Mouse (Mus musculus): ENCODE measurements at regions not wholly inside any gene's neighbourhood (a gene's known extent, or its start where the extent isn't known, plus 50 kb on each side); places are given as distances from the start of the nearest gene placed in this dataset.
A peak's percentile ranks its signal among the peaks of the same experiment; 100 is the strongest.

GRCm38 (mm10) chr13:110881573-110881972 lies 373.2 kb upstream of the Actbl2 start:
- DNase-seq (ENCODE audit: extremely low read depth, low read depth, low spot score), result no peak

DNA sequence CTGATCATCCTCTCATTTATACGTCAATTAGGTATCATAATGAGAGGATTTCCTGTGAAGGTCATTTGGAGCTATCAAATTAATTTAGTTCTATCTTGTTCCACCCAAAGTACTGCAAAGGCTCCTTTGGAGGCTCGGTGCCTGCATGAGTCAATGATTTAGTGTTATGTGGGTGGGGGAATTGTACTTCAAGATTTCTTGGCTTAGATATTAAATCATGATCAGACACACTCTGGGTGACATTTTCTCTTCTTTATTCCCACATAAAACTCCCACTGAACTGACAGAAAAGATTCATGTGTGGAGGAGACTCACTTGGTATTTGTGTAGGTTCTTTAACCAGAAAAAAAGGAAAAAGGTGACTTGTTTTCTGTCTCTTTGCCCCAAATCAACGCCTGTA lies 372.6 kb upstream of the Actbl2 start:
- DNase-seq (ENCODE audit: extremely low read depth, low read depth, low spot score), result no peak

- DNase-seq (ENCODE audit: extremely low read depth, low read depth, low spot score), result peak; percentile 57
Observed at GRCm38 (mm10) chr13:110882661-110883172, 372.1 kb upstream of the Actbl2 start.

GRCm38 (mm10) chr13:110893909-110894308 lies 360.9 kb upstream of the Actbl2 start:
- DNase-seq (ENCODE audit: extremely low read depth, low read depth, low spot score), result no peak

- no peak for DNase-seq (ENCODE audit: extremely low read depth, low read depth, low spot score)
Observed at GRCm38 (mm10) chr13:110895349-110895748, 359.5 kb upstream of the Actbl2 start.

- DNase-seq (ENCODE audit: extremely low read depth, low read depth, low spot score), result no peak
Observed at GRCm38 (mm10) chr13:110895900-110896299, 358.9 kb upstream of the Actbl2 start.

GRCm38 (mm10) chr13:110897621-110898020 lies 357.2 kb upstream of the Actbl2 start:
- DNase-seq (ENCODE audit: extremely low read depth, low read depth, low spot score), result no peak

GRCm38 (mm10) chr13:110902994-110903644 lies 351.7 kb upstream of the Actbl2 start:
- DNase-seq (ENCODE audit: extremely low read depth, low read depth, low spot score), result no peak

DNA sequence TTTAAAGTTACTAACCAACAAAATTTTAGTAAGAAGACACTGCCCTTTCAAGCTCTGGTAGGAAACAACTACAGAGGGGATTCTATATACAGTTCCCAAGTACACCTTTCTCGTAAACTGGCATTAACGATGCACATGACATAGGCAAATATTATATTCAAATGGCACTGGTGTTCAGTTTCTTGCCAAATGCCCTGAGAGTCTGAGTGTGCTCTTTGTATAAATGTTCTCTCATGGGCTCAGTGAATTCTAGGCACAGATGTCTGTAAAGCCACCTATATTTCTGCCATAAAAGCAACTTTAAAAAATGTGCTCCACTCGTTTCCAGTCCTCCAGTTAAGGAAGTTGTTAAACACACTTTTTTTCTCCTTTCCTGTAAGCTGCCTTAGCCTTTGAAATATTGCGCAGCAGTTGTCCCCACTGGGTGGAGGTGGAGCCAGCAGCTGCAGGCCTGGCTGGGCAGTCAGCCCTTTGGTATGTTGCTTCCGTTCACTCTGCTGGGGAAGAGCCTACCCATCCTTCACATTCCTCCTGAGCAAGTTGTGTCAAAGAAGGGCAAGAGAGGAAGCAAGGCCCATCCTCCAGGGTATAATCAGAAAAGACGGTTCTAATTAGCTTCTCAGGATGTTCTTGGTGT lies 347.4 kb upstream of the Actbl2 start:
- DNase-seq (ENCODE audit: extremely low read depth, low read depth, low spot score), result no peak

GRCm38 (mm10) chr13:110911866-110912265 lies 342.9 kb upstream of the Actbl2 start:
- no peak for DNase-seq (ENCODE audit: extremely low read depth, low read depth, low spot score)

- DNase-seq (ENCODE audit: extremely low read depth, low read depth, low spot score), result no peak
Observed at GRCm38 (mm10) chr13:110913177-110913576, 341.6 kb upstream of the Actbl2 start.

- DNase-seq (ENCODE audit: extremely low read depth, low read depth, low spot score), result no peak
Observed at GRCm38 (mm10) chr13:110913687-110914086, 341.1 kb upstream of the Actbl2 start.

GRCm38 (mm10) chr13:110915161-110915560 lies 339.7 kb upstream of the Actbl2 start:
- no peak for DNase-seq (ENCODE audit: extremely low read depth, low read depth, low spot score)

- no peak for DNase-seq (ENCODE audit: extremely low read depth, low read depth, low spot score)
Observed at GRCm38 (mm10) chr13:110923936-110924335, 330.9 kb upstream of the Actbl2 start.

- no peak for DNase-seq (ENCODE audit: extremely low read depth, low read depth, low spot score)
Observed at GRCm38 (mm10) chr13:110924897-110925296, 329.9 kb upstream of the Actbl2 start.

GRCm38 (mm10) chr13:110928143-110928542 lies 326.7 kb upstream of the Actbl2 start:
- DNase-seq (ENCODE audit: extremely low read depth, low read depth, low spot score), result no peak

DNA sequence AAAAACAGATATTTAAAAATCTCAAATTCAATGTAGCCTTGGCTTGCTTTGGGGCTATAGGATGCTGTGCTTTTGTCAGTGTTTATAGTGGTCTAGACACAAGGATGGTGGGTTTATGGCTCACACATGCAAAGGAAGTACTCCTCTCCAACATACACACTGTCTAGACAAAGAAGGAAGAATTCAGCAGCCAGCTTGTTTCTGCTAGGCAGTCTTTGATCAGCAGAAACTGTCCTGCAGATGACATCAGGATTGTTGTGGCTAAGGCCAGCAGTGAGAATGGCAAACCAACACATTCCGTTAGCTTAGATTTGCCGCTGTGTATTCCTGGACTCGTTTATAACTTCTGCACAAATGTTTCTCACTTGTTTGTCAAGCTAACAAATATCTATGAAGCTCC lies 325.9 kb upstream of the Actbl2 start:
- DNase-seq (ENCODE audit: extremely low read depth, low read depth, low spot score), result no peak

- DNase-seq (ENCODE audit: extremely low read depth, low read depth, low spot score), result no peak
Observed at GRCm38 (mm10) chr13:110929579-110929978, 325.2 kb upstream of the Actbl2 start.

DNA sequence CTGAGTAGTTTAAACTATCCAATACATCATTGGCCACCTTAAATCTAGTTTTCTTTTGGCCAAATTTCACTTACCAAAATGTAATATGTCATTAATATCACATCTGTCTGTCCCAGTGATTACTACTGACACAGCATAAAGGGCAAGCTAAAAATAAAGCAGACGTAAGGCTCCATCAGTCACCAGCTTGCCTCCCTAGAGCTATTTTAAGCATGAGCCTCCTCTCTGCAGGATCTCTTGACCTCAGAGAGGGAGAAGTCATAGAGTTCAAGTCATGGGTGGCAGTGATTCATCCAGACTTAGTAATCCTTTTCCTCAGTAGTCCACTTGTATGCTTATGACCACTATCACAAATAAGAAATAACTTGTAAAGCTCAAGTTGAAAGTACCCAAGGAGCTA lies 313.2 kb upstream of the Actbl2 start:
- DNase-seq (ENCODE audit: extremely low read depth, low read depth, low spot score), result no peak

GRCm38 (mm10) chr13:110942986-110943644 lies 311.7 kb upstream of the Actbl2 start:
- DNase-seq (ENCODE audit: extremely low read depth, low read depth, low spot score), result no peak

DNA sequence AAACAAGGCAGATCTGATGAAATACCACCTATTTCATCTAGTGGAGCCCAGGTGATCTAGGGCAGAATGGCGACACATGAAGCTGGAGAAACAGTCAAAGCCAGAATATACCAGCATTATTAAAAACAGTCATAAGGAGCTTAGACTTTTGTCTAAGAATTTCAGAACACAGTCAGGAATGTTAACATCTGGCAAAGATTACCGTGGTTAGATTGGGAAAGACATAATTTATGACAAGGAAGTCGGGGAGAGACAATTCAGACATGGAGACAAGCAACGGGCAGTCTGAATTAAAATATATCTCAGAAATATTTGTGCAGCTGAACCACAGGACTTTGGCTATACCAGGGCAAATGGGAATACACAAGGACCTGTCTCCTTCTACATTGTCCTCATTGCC lies 310.8 kb upstream of the Actbl2 start:
- no peak for DNase-seq (ENCODE audit: extremely low read depth, low read depth, low spot score)

DNA sequence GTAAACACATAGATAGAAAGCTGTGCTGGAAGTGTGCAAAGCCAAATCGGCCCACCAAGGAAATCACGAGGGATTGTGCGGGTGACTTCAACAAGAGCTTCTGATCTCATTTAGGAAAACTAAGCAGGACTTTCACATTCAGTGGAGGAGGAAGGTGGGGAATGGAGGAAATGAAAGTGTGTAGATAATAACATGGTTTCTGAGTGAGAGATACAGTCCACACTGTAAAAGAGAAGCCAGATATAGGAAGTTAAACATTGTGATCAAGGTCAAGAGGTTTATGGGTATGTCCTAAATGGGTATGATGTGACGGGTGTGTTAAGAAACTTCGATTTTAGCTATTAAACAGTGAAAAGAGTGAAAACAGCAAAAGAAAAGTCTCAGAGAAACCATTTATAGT lies 310.1 kb upstream of the Actbl2 start:
- no peak for DNase-seq (ENCODE audit: extremely low read depth, low read depth, low spot score)

Data from fat pad, adult 2 months (tissue).